Mouse (Mus musculus) heart, adult 2 months (tissue): ENCODE results near the gene Kcna5. TPM values are rescaled to one million over a fixed set of nuclear protein-coding genes. Genes with fewer than 3 reads are reported as not detected.

Experiments
- DNase-seq, 2 experiments: peaks; one replicate each; pipeline ENCODE4 v3.0.0; 2021
- H3K27ac ChIP-seq: fragments of 200-600 bp; 2 replicates; pipeline ENCODE4 v1.8.1; 2022
- H3K27me3 ChIP-seq: fragments of 200-500 bp; 2 replicates; pipeline ENCODE4 v1.6.1; 2012; ENCODE audit warnings: mild to moderate bottlenecking, low read length, inconsistent platforms, mixed read lengths; ENCODE audit not compliant: control insufficient read depth, insufficient read depth
- H3K36me3 ChIP-seq: fragments of 200-500 bp; 2 replicates; pipeline ENCODE4 v1.6.1; 2012; ENCODE audit warnings: low read length, inconsistent platforms; ENCODE audit not compliant: control insufficient read depth, insufficient read depth
- H3K4me1 ChIP-seq: fragments of 200-500 bp; 2 replicates; pipeline ENCODE4 v1.6.1; 2011; ENCODE audit warnings: low read length; ENCODE audit not compliant: control insufficient read depth, insufficient read depth
- H3K4me3 ChIP-seq: fragments of 200-600 bp; 2 replicates; pipeline ENCODE4 v1.8.1; 2022
- H3K79me2 ChIP-seq: fragments of 200-500 bp; replicated peaks from 2 replicates; pipeline ENCODE4 v1.6.1; 2012; ENCODE audit warnings: mild to moderate bottlenecking, inconsistent platforms, low read length, moderate library complexity, mixed read lengths; ENCODE audit not compliant: control insufficient read depth, insufficient read depth
- H3K9ac ChIP-seq: fragments of 200-500 bp; 2 replicates; pipeline ENCODE4 v1.6.1; 2012; ENCODE audit warnings: low read depth, mild to moderate bottlenecking, control low read depth, inconsistent platforms, low read length, mixed read lengths
- CTCF ChIP-seq: fragments of 200-600 bp; IDR thresholded peaks from 2 replicates; pipeline ENCODE4 v1.8.1; 2022; ENCODE audit warnings: antibody characterized with exemption, mild to moderate bottlenecking, moderate library complexity
- EP300 ChIP-seq: fragments of 200-500 bp; IDR thresholded peaks from 2 replicates; pipeline ENCODE4 v1.6.1; 2011; ENCODE audit warnings: low read depth, low read length, control low read depth; ENCODE audit not compliant: insufficient read depth
- POLR2A ChIP-seq: fragments of 200-500 bp; IDR thresholded peaks from 2 replicates; pipeline ENCODE4 v1.6.1; 2011; ENCODE audit warnings: mild to moderate bottlenecking, low read depth, low read length, control low read depth; ENCODE audit not compliant: insufficient read depth
- WGBS: fragments of 180-500 bp; shearing (Covaris S2); methylation state at CpG from one replicate; pipeline ENCODE4 v1.1.7; 2018; 5-methylcytosine and 5-hydroxymethylcytosine counted together
- intact Hi-C: fragments of 180-260 bp; cut with DNase I; formaldehyde crosslinking; loops from one replicate; pipeline ENCODE4 v1.15.1; 2025
- polyA plus RNA-seq: library from polyadenylated mRNA; depleted of rRNA; stranded (reverse); fragments of >200 nt; gene quantifications from 2 replicates; pipeline ENCODE4 v1.2.3, GENCODE M21; 2012
- total RNA-seq, 2 experiments: library from RNA; stranded (reverse); gene quantifications; 2 replicates each; pipeline ENCODE4 v1.2.3; 2021

Kcna5 gene
- total and polyA plus RNA-seq, 3 experiments: 15.1 to 27.1 (median 23.2) TPM

DNA sequence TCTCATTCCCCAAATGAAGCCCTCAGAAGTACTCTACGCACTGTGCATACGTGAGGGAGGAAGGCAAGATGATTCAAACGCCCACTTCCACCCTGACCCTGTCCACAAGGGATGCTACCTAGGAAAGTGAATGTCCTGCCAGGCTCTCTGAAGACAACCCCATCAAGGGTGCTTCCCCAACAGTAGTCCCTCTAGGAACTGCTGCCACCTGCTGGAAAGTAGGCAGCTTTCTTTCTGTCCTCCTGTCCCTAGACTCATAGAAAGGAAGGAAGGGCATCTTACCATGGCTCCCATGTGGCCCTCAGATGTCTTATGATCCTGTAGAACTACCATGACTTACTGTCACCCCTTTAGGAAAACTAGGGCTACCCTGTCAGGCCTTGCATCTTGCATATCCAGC is 22.1 kb downstream of the Kcna5 start:
- DNase-seq: peak in 1 of 2 experiments; percentile 25
- Histone ChIP-seq H3K36me3 (no peaks in the 10 kb centered on the region), H3K4me3 (no peak overlapping the region), H3K79me2 (no peaks in the 10 kb centered on the region), H3K27ac (no peak overlapping the region), H3K4me1 (peaks cover 4% of the 10 kb centered on the region), H3K9ac (no peak overlapping the region), H3K27me3 (no peaks in the 10 kb centered on the region)
- TF ChIP-seq POLR2A: no peak
- TF ChIP-seq EP300: no peak
- peak; percentile 80 for TF ChIP-seq CTCF
- WGBS: 57% methylated on average over 3 of the region's 3 CpGs
- intact Hi-C loops: loop anchor here (1.0 kb wide), 1 partner anchor 13 kb away; no protein-coding TSS in a partner anchor

GRCm38 (mm10) chr6:126508671-126509070 is 26.5 kb downstream of the Kcna5 start:
- Histone ChIP-seq H3K36me3 (no peaks in the 10 kb centered on the region), H3K27ac (peak overlapping the region; percentile 43), H3K9ac (no peak overlapping the region), H3K27me3 (no peaks in the 10 kb centered on the region), H3K79me2 (no peaks in the 10 kb centered on the region), H3K4me1 (peaks cover 4% of the 10 kb centered on the region), H3K4me3 (no peak overlapping the region)
- peak in 1 of 2 experiments; percentile 37 for DNase-seq
- WGBS: 28% methylated on average over 6 of the region's 6 CpGs
- intact Hi-C loops: no loop called here
- TF ChIP-seq CTCF (no peak), POLR2A (no peak), EP300 (no peak)

DNA sequence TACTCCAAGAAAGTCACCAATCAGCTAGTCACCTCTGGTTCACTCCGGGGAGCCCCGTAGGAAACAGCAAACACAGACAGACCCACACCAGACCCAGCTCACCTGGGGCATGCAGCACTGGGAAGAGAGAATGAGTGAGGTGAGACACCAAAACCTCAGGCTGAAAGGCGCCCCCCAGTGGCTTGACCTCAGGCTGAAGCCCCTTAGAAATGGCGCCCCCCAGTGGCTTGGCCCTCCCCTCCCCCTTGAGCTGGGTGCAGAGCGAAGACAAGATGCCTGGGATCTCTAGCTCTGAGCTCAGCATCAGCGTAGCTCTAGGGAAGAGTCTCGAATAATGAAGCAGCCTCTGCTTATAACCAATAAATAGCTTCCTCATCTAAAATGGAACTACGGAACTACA is 31.3 kb downstream of the Kcna5 start:
- intact Hi-C loops: loop anchor here (2.0 kb wide), 1 partner anchor 31 kb away; the partner anchor contains the start of gene Kcna5
- Histone ChIP-seq H3K27me3 (no peaks in the 10 kb centered on the region), H3K9ac (no peak overlapping the region), H3K4me1 (peaks cover 7% of the 10 kb centered on the region), H3K79me2 (no peaks in the 10 kb centered on the region), H3K36me3 (no peaks in the 10 kb centered on the region), H3K4me3 (no peak overlapping the region), H3K27ac (no peak overlapping the region)
- WGBS: 84% methylated on average over 8 of the region's 8 CpGs
- DNase-seq: no peak
- TF ChIP-seq CTCF (peak; percentile 55), POLR2A (no peak), EP300 (no peak)

GRCm38 (mm10) chr6:126502691-126503301 is 32.4 kb downstream of the Kcna5 start:
- Histone ChIP-seq H3K79me2 (no peaks in the 10 kb centered on the region), H3K9ac (no peak overlapping the region), H3K36me3 (no peaks in the 10 kb centered on the region), H3K27ac (peak overlapping the region; percentile 67), H3K4me3 (no peak overlapping the region), H3K27me3 (no peaks in the 10 kb centered on the region), H3K4me1 (peaks cover 5% of the 10 kb centered on the region)
- TF ChIP-seq POLR2A (0 out of 2 replicates have a peak, but pooled peaks have one; percentile 9), CTCF (no peak), EP300 (peak; percentile 78)
- peak; percentile 53 to 75 for DNase-seq
- intact Hi-C loops: loop anchor here (2.0 kb wide), 1 partner anchor 32 kb away; the partner anchor contains the start of gene Kcna5
- WGBS: 20% methylated on average over 9 of the region's 9 CpGs

GRCm38 (mm10) chr6:126500985-126501384 is 34.2 kb downstream of the Kcna5 start:
- Histone ChIP-seq H3K27ac (no peak overlapping the region), H3K27me3 (no peaks in the 10 kb centered on the region), H3K9ac (no peak overlapping the region), H3K4me1 (peaks cover 5% of the 10 kb centered on the region), H3K79me2 (no peaks in the 10 kb centered on the region), H3K4me3 (no peak overlapping the region), H3K36me3 (no peaks in the 10 kb centered on the region)
- TF ChIP-seq CTCF: peak; percentile 41
- no peak for TF ChIP-seq POLR2A
- TF ChIP-seq EP300: no peak
- intact Hi-C loops: loop anchor here (1.0 kb wide), 3 partner anchors 12 to 201 kb away; no protein-coding TSS in a partner anchor
- WGBS: 90% methylated on average over 6 of the region's 6 CpGs
- DNase-seq: no peak

GRCm38 (mm10) chr6:126500088-126500487 is 35.1 kb downstream of the Kcna5 start:
- H3K79me2 ChIP-seq: no peaks in the 10 kb centered on the region
- no peak for TF ChIP-seq POLR2A
- peak; percentile 93 for TF ChIP-seq CTCF
- TF ChIP-seq EP300: peak; percentile 88
- H3K4me3 ChIP-seq: no peak overlapping the region
- intact Hi-C loops: loop anchor here (1.0 kb wide), 3 partner anchors 13 to 202 kb away; no protein-coding TSS in a partner anchor
- no peaks in the 10 kb centered on the region for H3K36me3 ChIP-seq
- DNase-seq: peak; percentile 68 to 92
- no peak overlapping the region for H3K9ac ChIP-seq
- WGBS: 12% methylated on average over 8 of the region's 8 CpGs
- H3K4me1 ChIP-seq: peaks cover 5% of the 10 kb centered on the region
- no peaks in the 10 kb centered on the region for H3K27me3 ChIP-seq
- H3K27ac ChIP-seq: no peak overlapping the region
